Mouse (Mus musculus): ENCODE measurements around the gene Rpl21.
"Not testable (repeated sequence)": the region's sequence is repeated elsewhere in the genome, so short reads cannot be mapped to it uniquely, and the experiment has no call there.

The Rpl21 gene

GRCm38 (mm10) chr5:146872981-146873631, 40.4 kb downstream of the Rpl21 start:
- DNase-seq = no peak

GRCm38 (mm10) chr5:146876024-146876423, 43.3 kb downstream of the Rpl21 start:
- no peak for DNase-seq

DNA sequence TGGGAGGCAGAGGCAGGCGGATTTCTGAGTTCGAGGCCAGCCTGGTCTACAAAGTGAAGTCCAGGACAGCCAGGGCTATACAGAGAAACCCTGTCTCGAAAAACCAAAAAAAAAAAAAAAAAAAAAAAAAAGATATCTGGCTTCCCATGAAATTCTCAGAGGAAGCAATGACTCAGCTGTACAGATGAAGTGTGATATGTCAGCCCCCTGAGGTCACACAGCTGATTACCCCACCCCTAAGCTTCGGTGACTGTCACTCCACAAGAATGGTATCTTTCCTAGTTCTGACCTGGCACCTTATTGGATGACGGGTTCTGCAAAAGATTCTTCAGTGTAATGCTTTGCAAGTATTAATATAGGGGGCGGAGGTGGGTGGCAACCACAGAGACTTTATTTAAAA, 45.2 kb downstream of the Rpl21 start:
- DNase-seq = not testable (repeated sequence)

DNA sequence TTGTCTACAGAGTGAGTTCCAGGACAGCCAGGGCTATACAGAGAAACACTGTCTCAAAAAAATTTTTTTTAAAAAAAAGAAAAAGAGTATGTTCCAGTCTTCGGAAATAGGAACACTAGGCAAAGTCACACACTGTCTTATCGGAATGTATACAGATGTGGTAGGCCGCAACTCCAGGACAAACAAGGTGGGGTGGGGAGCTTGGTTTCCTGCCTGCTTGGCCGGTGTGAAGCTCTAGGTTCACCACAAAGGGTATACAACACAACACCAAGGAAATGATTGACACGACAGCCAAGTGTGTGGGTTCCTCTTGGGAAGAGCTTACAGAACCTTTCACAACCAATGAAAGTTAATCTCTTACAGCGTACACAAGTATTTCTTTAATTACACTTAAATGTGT, 49.6 kb downstream of the Rpl21 start:
- no peak for DNase-seq

DNA sequence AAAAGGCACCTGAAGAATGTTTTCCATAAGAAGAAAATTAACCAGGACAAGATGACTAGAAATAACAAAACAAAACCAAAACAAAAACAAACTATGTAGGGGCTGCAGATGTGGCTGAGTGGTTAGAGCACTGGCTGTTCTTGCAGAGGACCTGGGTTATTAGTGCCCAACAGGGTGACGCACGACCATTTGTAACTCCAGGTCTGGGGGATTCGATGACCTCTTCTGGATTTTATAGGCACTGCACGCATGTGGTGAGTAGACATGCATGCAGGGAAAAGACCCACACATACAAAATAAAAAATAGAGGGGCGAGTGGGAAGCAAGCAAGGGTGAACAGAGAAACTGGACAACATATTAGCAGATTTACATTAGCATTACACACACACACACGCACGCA, 50.4 kb downstream of the Rpl21 start:
- DNase-seq = no peak

DNA sequence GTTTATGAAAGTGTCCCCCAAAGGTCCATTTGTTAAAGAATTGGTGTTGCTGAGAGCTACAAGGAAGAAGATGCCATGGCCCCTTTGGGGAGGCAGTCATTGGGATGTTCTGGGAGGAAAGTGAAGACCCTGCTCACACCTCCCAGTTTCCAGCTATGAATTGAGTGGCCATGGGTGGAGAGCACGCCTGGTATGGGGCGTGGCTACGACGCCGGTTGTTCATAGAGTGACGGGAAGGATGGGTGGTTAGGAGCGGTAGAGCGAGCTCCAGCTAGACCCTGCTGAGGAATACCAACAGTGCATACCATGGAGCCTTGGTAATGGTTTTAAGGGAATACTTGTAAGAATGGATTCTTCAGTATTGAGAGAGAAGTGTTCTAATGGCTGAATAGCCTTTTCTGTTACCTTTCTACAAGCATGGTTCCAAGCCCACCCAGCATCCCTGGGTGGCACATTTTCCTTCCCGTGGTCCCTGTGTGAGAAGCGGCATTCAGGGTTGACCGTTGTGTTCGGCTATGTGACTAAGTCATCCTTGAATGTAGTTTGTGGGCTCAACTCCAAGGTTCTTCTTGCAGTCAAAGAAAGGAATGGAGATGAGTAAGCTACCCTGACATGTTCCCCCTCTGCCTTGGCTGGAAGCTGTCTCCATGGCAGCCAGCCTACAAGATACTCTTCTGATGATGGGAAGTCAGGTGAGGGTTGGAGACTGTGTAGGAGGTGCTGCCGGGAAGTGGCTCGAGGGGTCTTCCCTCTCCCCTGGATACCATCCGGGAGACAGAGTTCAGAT, 51.0 kb downstream of the Rpl21 start:
- DNase-seq = no peak
